Mouse (Mus musculus) stomach, postnatal 0 days (tissue): ENCODE results near the gene Akt2. TPM values are rescaled to one million over a fixed set of nuclear protein-coding genes. Genes with fewer than 3 reads are reported as not detected.

Experiments
- ATAC-seq: fragments of 200-750 bp; cut with Nextera tagmentation; 2 replicates; pipeline ENCODE4 v1.8.0; 2017; ENCODE audit not compliant: low FRiP score, low TSS enrichment
- DNase-seq: peaks from one replicate; pipeline ENCODE4 v3.0.0-alpha.2; 2016; ENCODE audit warnings: low spot score
- H3K27ac ChIP-seq: fragments of 300-500 bp; sonication (generic); replicated peaks from 2 replicates; pipeline ENCODE4 v1.5.1; 2014; ENCODE audit warnings: mild to moderate bottlenecking, control low read depth
- H3K27me3 ChIP-seq: fragments of 300-500 bp; sonication (generic); 2 replicates; pipeline ENCODE4 v1.6.1; 2014; ENCODE audit warnings: low read length; ENCODE audit not compliant: control insufficient read depth, insufficient read depth
- H3K36me3 ChIP-seq: fragments of 300-500 bp; sonication (generic); 2 replicates; pipeline ENCODE4 v1.6.1; 2014; ENCODE audit warnings: low read length, mixed read lengths; ENCODE audit not compliant: control insufficient read depth, insufficient read depth
- H3K4me1 ChIP-seq: fragments of 300-500 bp; sonication (generic); replicated peaks from 2 replicates; pipeline ENCODE4 v1.6.1; 2014; ENCODE audit warnings: antibody characterized with exemption; ENCODE audit not compliant: control insufficient read depth, insufficient read depth
- H3K4me2 ChIP-seq: fragments of 300-500 bp; sonication (generic); replicated peaks from 2 replicates; pipeline ENCODE4 v1.6.1; 2014; ENCODE audit warnings: low read depth, mild to moderate bottlenecking, control low read depth, moderate library complexity
- H3K4me3 ChIP-seq: fragments of 300-500 bp; sonication (generic); 2 replicates; pipeline ENCODE4 v1.5.1; 2014; ENCODE audit warnings: low read depth, low read length, control low read depth
- H3K9ac ChIP-seq: fragments of 300-500 bp; sonication (generic); 2 replicates; pipeline ENCODE4 v1.6.1; 2014; ENCODE audit warnings: mild to moderate bottlenecking, low read length, control low read depth, mixed read lengths
- H3K9me3 ChIP-seq: fragments of 300-500 bp; sonication (generic); 2 replicates; pipeline ENCODE4 v1.6.1; 2016; ENCODE audit warnings: low read length; ENCODE audit not compliant: control insufficient read depth
- CTCF ChIP-seq: IDR thresholded peaks from 2 replicates; pipeline ENCODE4 v1.5.1; 2016; ENCODE audit warnings: antibody characterized with exemption, low read depth, mild to moderate bottlenecking, moderate library complexity
- EP300 ChIP-seq: optimal IDR thresholded peaks from 2 replicates; pipeline ENCODE3; 2016; ENCODE audit warnings: antibody characterized with exemption
- WGBS: fragments of 180-500 bp; shearing (Covaris S2); extraction: QIAGEN DNeasy Blood & Tissue Kit; methylation state at CpG from one replicate; pipeline ENCODE4 v1.1.7; 2014; 5-methylcytosine and 5-hydroxymethylcytosine counted together
- polyA plus RNA-seq: library from polyadenylated mRNA; unstranded; fragments of >200 nt; fragmentation: Nextera tagmentation; extraction: Ambion mirVana; gene quantifications from 2 replicates; pipeline ENCODE4 v1.2.1, GENCODE M21; 2015

Gene Akt2
- polyA plus RNA-seq, 1 experiment from 2014 or later: 42.6 TPM

DNA sequence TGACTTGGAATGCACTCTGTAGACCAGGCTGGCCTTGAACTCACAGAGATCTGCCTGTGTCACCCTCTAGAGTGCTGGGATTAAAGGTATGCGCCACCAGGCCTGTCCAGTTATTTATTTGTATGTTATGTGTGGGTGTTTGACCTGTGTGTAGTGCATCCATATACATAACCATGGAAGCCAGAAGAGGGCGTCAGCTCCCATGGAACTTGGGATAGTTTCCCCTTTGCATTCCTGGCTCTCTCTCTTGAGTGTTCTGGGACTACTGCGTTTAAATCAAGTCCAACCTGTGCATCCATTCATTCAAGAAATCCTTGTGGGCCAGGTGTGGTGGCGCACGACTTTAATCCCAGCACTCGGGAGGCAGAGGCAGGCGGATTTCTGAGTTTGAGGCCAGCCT lies 55.2 kb downstream of the Akt2 start:
- H3K27me3 ChIP-seq: no peaks in the 10 kb centered on the region
- no peak overlapping the region for H3K4me3 ChIP-seq
- DNase-seq (no peak), ATAC-seq (no peak)
- no peak overlapping the region for H3K9ac ChIP-seq
- H3K27ac ChIP-seq: no peak overlapping the region
- no peaks in the 10 kb centered on the region for H3K9me3 ChIP-seq
- 83% methylated on average over 7 of the region's 7 CpGs for WGBS
- no peaks in the 10 kb centered on the region for H3K36me3 ChIP-seq
- TF ChIP-seq CTCF (no peak), EP300 (no peak)
- H3K4me2 ChIP-seq: no peak overlapping the region
- H3K4me1 ChIP-seq: no peaks in the 10 kb centered on the region

DNA sequence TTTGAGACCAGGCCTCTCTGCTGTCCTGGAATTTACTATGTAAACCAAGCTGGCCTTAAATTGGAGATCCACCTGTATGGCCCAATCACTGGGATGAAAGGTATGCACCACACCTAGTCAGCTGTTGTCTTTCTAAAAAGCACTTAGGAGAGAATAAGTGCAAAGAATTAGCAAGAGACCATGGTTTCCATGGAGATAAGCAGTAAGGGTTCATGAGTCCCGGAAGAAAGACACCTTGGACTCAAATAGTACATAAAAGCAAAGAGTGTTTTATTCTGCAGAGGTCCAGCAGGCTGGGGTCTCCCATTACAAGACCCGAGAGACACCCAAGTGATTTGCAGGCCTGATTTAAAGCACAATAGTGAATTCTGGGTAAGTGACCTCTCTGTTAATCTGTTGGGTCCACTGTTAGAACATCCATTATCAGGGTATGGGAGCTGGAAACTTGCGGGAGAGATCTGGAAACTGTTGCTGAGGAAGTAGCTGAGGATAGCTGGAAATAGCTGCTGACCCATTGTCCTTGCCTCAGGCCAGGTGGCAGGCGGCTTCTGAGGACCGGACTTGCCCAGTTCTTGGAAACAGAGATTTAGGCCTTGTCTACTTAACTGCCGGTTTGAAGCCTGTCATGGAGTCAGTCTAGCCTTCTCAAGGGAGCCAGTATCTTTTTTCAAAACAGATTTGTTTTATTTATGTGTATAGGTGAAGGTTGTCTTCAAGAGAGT lies 56.1 kb downstream of the Akt2 start:
- ATAC-seq: no peak
- Histone ChIP-seq H3K4me1 (no peaks in the 10 kb centered on the region), H3K27me3 (no peaks in the 10 kb centered on the region), H3K4me2 (no peak overlapping the region), H3K36me3 (no peaks in the 10 kb centered on the region), H3K27ac (no peak overlapping the region), H3K9ac (no peak overlapping the region), H3K4me3 (no peak overlapping the region), H3K9me3 (no peaks in the 10 kb centered on the region)
- TF ChIP-seq EP300 (no peak), CTCF (no peak)
- no peak for DNase-seq
- WGBS: 75% methylated on average over 6 of the region's 6 CpGs

DNA sequence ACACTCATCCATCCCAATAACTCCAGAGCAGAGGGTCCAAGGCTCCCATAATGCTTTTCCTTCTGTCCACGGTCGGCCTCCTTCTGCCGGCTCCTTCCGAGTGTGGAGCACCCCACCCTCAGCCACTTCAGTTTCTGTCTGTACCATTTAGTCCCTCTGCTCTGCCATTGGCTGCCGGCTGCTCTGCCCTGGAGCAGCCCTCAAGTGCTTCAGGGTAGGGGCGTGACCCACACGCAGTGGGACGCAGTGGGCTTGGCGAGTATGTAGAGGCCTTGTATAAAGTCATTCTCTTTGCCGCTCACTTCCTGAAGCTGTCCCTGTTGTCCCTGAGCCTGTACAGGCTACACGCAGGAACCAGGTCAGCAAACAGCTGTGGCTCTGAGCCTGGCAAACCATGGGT lies 58.4 kb downstream of the Akt2 start:
- no peak overlapping the region for H3K27ac ChIP-seq

DNA sequence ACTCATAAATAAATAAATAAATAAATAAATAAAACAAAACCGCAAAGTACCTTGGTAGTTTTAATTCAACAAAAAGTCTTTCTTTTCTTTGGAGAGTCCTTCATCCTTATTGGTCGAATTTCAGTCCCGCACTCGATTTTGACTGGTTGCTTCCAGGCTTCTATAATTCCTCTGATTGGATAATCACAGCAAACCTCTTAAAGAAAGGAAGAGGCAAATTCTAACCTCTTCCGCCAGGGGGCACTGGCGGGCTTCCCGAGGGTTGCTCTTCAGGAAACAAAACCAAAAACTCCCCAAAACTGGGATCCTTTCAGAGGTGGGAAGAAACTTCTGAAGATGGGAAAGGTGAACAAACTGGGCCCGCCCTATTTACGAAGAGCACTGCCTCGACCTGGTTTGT lies 59.6 kb downstream of the Akt2 start:
- H3K27me3 ChIP-seq: peaks cover 6% of the 10 kb centered on the region; the same call in 1 of the 2 replicates
- H3K4me1 ChIP-seq: no peaks in the 10 kb centered on the region
- no peak overlapping the region for H3K27ac ChIP-seq
- no peak overlapping the region for H3K4me3 ChIP-seq
- no peak overlapping the region for H3K9ac ChIP-seq
- no peak for TF ChIP-seq EP300
- peak; percentile 86 for TF ChIP-seq CTCF
- no peaks in the 10 kb centered on the region for H3K36me3 ChIP-seq
- no peak overlapping the region for H3K4me2 ChIP-seq
- 4% methylated on average over 10 of the region's 10 CpGs for WGBS
- DNase-seq (peak; percentile 76), ATAC-seq (peak; percentile 43; the same call in 1 of the 2 replicates)
- no peaks in the 10 kb centered on the region for H3K9me3 ChIP-seq

More for the DNA sequence above, 58.4 kb downstream of the Akt2 start:
- no peaks in the 10 kb centered on the region for H3K4me1 ChIP-seq
- H3K36me3 ChIP-seq: no peaks in the 10 kb centered on the region
- no peak for TF ChIP-seq CTCF
- H3K4me2 ChIP-seq: no peak overlapping the region
- H3K9me3 ChIP-seq: no peaks in the 10 kb centered on the region
- no peak for ATAC-seq
- DNase-seq: no peak
- 89% methylated on average over 11 of the region's 11 CpGs for WGBS
- H3K27me3 ChIP-seq: peaks cover 6% of the 10 kb centered on the region; the same call in 1 of the 2 replicates
- H3K4me3 ChIP-seq: no peak overlapping the region
- no peak overlapping the region for H3K9ac ChIP-seq

DNA sequence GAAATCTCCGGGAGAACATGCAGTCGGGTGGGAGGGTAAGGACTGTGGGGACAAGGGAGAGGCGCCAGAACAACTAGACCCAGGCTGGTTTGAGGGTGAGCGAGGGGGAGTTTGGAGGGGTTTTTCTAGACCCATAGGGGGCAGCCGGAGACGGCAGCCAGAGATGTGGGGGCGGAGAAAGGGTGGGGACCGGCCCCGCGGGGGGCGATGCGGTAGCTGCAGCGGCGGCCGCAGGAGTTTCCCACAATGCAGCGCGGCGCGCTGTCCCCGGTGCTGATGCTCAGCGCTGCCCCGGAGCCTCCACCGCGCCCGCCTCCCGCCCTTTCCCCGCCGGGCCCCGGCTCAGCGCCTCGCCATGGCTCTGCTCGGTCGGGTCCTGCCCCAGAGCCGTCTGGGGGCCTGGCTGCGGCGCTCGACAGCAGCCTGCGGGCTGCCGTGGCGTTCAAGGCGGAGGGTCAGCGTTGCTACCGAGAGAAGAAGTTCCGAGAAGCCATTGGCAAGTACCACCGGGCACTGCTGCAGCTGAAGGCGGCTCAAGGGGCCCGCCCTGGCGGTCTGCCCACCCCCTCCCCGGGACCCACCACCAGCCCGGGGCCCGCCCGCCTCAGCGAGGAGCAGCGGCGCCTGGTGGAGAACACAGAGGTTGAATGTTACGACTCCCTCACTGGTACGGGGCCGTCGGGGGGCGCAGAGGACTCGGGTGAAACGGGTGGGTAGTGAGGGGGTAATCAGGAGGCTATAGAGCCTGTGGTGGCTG lies 62.5 kb downstream of the Akt2 start, which contains the start of gene Ttc9b:
TSS of gene Ttc9b (plus strand) at position 235 of the 757 bp plus-strand sequence.
- Histone ChIP-seq H3K36me3 (peaks cover 3% of the 10 kb centered on the region), H3K27ac (no peak within 1 kb of the TSS), H3K9ac (no peak within 1 kb of the TSS), H3K9me3 (no peaks in the 10 kb centered on the region), H3K4me2 (peak within 1 kb of the TSS; percentile 27; the same call in 1 of the 2 replicates), H3K27me3 (peaks cover 6% of the 10 kb centered on the region; the same call in 1 of the 2 replicates), H3K4me1 (no peaks in the 10 kb centered on the region), H3K4me3 (0 out of 2 replicates have a peak within 1 kb of the TSS, but pooled peaks have one; percentile 13)
- 4% methylated on average over 44 of the region's 62 CpGs for WGBS
- ATAC-seq (no peak; the same call in 1 of the 2 replicates), DNase-seq (peak; percentile 56)
- TF ChIP-seq EP300: no peak
- TF ChIP-seq CTCF: peak; percentile 39; the same call in 1 of the 2 replicates
